ENCODE assay signal across 8 mouse cellular contexts in the genomic region with DNA sequence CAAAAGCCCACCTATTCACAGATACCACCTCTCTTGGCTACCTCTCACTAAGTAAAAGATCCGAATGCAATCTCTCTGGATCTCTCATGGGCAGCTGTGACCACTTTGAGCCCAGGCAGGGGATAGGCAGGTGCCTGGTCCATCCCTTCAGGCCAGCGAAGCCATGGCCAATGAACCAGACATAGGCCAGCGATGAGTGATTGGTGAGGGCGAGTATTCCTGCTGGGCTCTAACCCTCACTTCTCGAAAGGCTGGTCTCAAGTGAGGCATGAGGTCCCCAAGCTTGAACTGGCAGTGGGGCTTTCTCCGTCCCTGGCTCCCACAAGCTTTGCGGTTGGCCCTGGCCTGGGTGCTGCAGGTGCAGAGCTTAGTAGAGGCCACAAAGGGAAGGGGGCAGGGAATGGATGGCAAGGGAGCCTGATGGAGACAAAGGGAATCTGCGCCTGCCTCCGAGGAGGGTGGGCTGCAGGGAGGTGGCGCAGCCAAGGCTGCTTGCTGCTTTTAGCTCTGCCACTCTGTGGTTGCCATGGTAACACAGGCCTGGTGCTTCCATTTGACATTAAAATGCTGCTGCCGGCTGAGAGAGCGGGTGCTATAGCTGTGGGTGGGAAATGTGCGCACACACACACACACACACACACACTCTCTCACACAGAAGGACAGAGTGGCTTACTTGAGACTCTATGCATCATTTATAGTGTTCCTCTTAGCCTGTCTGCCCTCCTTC. TPM values are rescaled to one million over a fixed set of nuclear protein-coding genes. Genes with fewer than 3 reads are reported as not detected.
DNase-seq lines count a peak whose midpoint lies in the region; ATAC-seq lines count a peak whose summit lies in the region.

No protein-coding gene starts in this region.

- H3K27me3 ChIP-seq in heart, embryonic 13.5 days (replicated peaks) = no peaks in the 10 kb centered on the region
- no peaks in the 10 kb centered on the region for H3K27me3 ChIP-seq in hindbrain, embryonic 14.5 days (ENCODE audit: control insufficient read depth, insufficient read depth, low read length)
- H3K27me3 ChIP-seq in limb, embryonic 10.5 days (ENCODE audit: low read depth, poor library complexity, severe bottlenecking) = no peaks in the 10 kb centered on the region
- H3K27me3 ChIP-seq in liver, embryonic 12.5 days (replicated peaks) = 0 out of 2 replicates have a peak, but pooled peaks cover under 1% of the 10 kb centered on the region

- H3K36me3 ChIP-seq in heart, embryonic 13.5 days = no peaks in the 10 kb centered on the region
- no peaks in the 10 kb centered on the region for H3K36me3 ChIP-seq in hindbrain, embryonic 14.5 days (replicated peaks; ENCODE audit: control insufficient read depth, insufficient read depth)
- H3K36me3 ChIP-seq in limb, embryonic 10.5 days = no peaks in the 10 kb centered on the region
- H3K36me3 ChIP-seq in liver, embryonic 12.5 days = no peaks in the 10 kb centered on the region

- intact Hi-C loops in heart, postnatal 10 days (cut with DNase I) = no loop called here

- WGBS in heart, embryonic 13.5 days = 47% methylated on average over 13 of the region's 13 CpGs
- WGBS in hindbrain, embryonic 14.5 days = 8% methylated on average over 13 of the region's 13 CpGs
- WGBS in limb, embryonic 10.5 days = 30% methylated on average over 13 of the region's 13 CpGs
- 54% methylated on average over 13 of the region's 13 CpGs for WGBS in liver, embryonic 12.5 days (ENCODE audit: insufficient replicate concordance)

- no peak overlapping the region for H3K4me3 ChIP-seq in heart, embryonic 13.5 days
- no peak overlapping the region for H3K4me3 ChIP-seq in hindbrain, embryonic 14.5 days (replicated peaks; ENCODE audit: low read length)
- H3K4me3 ChIP-seq in limb, embryonic 10.5 days = peak overlapping the region; percentile 21
- H3K4me3 ChIP-seq in liver, embryonic 12.5 days = no peak overlapping the region

- H3K9me3 ChIP-seq in heart, embryonic 13.5 days = no peaks in the 10 kb centered on the region
- no peaks in the 10 kb centered on the region for H3K9me3 ChIP-seq in hindbrain, embryonic 14.5 days (ENCODE audit: control insufficient read depth, low read length)
- H3K9me3 ChIP-seq in limb, embryonic 10.5 days (replicated peaks) = no peaks in the 10 kb centered on the region
- H3K9me3 ChIP-seq in liver, embryonic 12.5 days (replicated peaks) = no peaks in the 10 kb centered on the region

- DNase-seq in heart, postnatal 10 days = no peak
- peak; percentile 92 for DNase-seq in embryo, embryonic 11 days
- peak; percentile 91 for DNase-seq in hindbrain, embryonic 14.5 days (ENCODE audit: low spot score)
- peak; percentile 67 for DNase-seq in limb, embryonic 10.5 days (ENCODE audit: low spot score)
- DNase-seq in right cerebral cortex, postnatal 10 days (ENCODE audit: low spot score in 2 of 2) = peak; percentile 97 to 99
- DNase-seq in lung, postnatal 10 days = no peak

- peak overlapping the region; percentile 24; the same call in 1 of the 2 replicates for H3K9ac ChIP-seq in heart, embryonic 13.5 days
- H3K9ac ChIP-seq in hindbrain, embryonic 14.5 days = peak overlapping the region; percentile 47
- H3K9ac ChIP-seq in liver, embryonic 12.5 days = no peak overlapping the region

- no peak for ATAC-seq in heart, embryonic 13.5 days (ENCODE audit: extremely low read depth, insufficient number of reproducible peaks, low FRiP score, low TSS enrichment)
- ATAC-seq in hindbrain, embryonic 14.5 days (ENCODE audit: low FRiP score) = peak; percentile 95
- ATAC-seq in liver, embryonic 12.5 days = no peak

- no peak overlapping the region for H3K27ac ChIP-seq in heart, embryonic 13.5 days (replicated peaks)
- H3K27ac ChIP-seq in hindbrain, embryonic 14.5 days = peak overlapping the region; percentile 99
- H3K27ac ChIP-seq in limb, embryonic 10.5 days = peak overlapping the region; percentile 80
- no peak overlapping the region for H3K27ac ChIP-seq in liver, embryonic 12.5 days

- H3K4me1 ChIP-seq in heart, embryonic 13.5 days = peaks cover 37% of the 10 kb centered on the region
- H3K4me1 ChIP-seq in hindbrain, embryonic 14.5 days (replicated peaks; ENCODE audit: control insufficient read depth, insufficient read depth, low read length) = peaks cover 48% of the 10 kb centered on the region
- H3K4me1 ChIP-seq in limb, embryonic 10.5 days = peaks cover 43% of the 10 kb centered on the region
- H3K4me1 ChIP-seq in liver, embryonic 12.5 days = peaks cover 22% of the 10 kb centered on the region

- H3K4me2 ChIP-seq in heart, embryonic 13.5 days = no peak overlapping the region
- H3K4me2 ChIP-seq in hindbrain, embryonic 14.5 days (replicated peaks) = peak overlapping the region; percentile 28
- no peak overlapping the region for H3K4me2 ChIP-seq in liver, embryonic 12.5 days

RNA-seq across cellular contexts. Expression of a gene that starts 27.1 kb away (rescaled TPM):
- polyA plus RNA-seq in heart, embryonic 13.5 days (2015; fragmentation: Nextera tagmentation; extraction: Ambion mirVana) = 0.36 and 0.59 TPM in 2 replicates
- 1 to 10 TPM; 1.9 to 2.0 TPM for total RNA-seq in heart, postnatal 10 days (2021)
- 90.1 and 92.7 TPM in 2 replicates for polyA plus RNA-seq in hindbrain, embryonic 14.5 days (2014; fragmentation: Nextera tagmentation; extraction: Ambion mirVana)
- 1.4 and 1.6 TPM in 2 replicates for polyA plus RNA-seq in limb, embryonic 10.5 days (2016; fragmentation: Nextera tagmentation; extraction: Ambion mirVana)
- polyA plus RNA-seq in liver, embryonic 12.5 days (2016; fragmentation: Nextera tagmentation; extraction: Ambion mirVana) = 0.62 and 0.75 TPM in 2 replicates

Comparison
In these comparisons a context has a peak if more than half of its experiments do, and no peak if none do; other contexts are left out.
1. H3K27ac ChIP-seq: peak in hindbrain, embryonic 14.5 days (single experiment) and limb, embryonic 10.5 days (single experiment); none in heart, embryonic 13.5 days (single experiment) and liver, embryonic 12.5 days (single experiment).
2. DNase-seq: peak in embryo, embryonic 11 days (single experiment), hindbrain, embryonic 14.5 days (single experiment), limb, embryonic 10.5 days (single experiment) and right cerebral cortex, postnatal 10 days (2 of 2); none in heart, postnatal 10 days (0 of 2) and lung, postnatal 10 days (single experiment).
3. RNA of a gene that starts 27.1 kb away (polyA plus RNA-seq): 90.1 to 92.7 TPM in hindbrain, embryonic 14.5 days; 1.4 to 1.6 TPM in limb, embryonic 10.5 days, 0.62 to 0.75 TPM in liver, embryonic 12.5 days and 0.36 to 0.59 TPM in heart, embryonic 13.5 days; every median in the first group is over 10 times any median in the second.